Mouse (Mus musculus): ENCODE data around the gene Ccnq. TPM values are rescaled to one million over a fixed set of nuclear protein-coding genes. Genes with fewer than 3 reads are reported as not detected.

Ccnq gene
- polyA plus RNA-seq, 1 experiment, result 51.3 TPM

DNA sequence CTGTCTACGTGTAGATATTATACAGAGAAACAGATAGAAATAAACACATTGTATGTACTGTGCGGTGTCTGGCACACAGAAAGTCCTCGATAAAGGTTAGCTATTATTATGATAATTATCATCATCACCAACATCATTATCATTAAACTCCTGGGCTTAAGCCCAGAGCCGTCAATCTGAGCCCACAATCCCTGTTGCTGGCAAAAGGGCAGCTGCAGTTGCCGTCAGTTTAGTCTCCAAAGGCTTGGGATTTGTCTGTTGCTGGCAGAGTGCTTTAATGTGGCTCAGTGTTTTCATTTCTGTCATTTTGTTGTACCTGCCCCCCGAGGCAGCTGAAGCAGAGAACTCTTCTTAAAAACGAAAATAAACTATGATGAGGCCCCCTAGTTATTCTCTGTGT lies 9.6 kb downstream of the Ccnq start:
- Histone ChIP-seq H3K4me3 (replicated peaks) (no peak overlapping the region), H3K9me3 (0 out of 2 replicates have a peak, but pooled peaks cover 2% of the 10 kb centered on the region), H3K36me3 (replicated peaks; ENCODE audit: low read length) (peaks cover 17% of the 10 kb centered on the region), H3K27me3 (replicated peaks) (peaks cover 4% of the 10 kb centered on the region), H3K4me1 (peaks cover 24% of the 10 kb centered on the region)
- TF ChIP-seq GATA1 (IDR thresholded peaks at IDR 0.05; ENCODE audit: borderline replicate concordance, low read length), result no peak
- TF ChIP-seq FLI1 (IDR thresholded peaks at IDR 0.05; ENCODE audit: low read length), result no peak

DNA sequence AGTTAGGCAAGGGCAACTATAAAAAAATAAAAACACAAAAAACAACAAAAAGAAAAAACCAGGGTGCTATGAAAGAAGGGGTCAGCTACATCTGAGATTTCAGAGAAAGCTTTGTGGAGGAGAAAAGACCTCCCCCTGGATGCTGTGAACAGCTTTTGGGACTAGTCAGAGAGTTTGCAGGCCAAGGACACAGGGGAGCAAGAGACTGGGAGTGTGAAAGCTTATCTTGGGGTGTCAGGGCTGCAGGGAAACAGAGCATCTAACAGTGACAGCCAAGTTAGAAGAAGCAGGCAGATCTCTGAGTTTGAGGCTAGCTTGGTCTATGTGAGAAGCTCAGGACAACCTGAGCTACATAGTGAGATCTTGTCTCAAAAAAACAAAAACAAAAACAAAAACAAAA lies 12.2 kb downstream of the Ccnq start:
- peaks cover under 1% of the 10 kb centered on the region for H3K36me3 ChIP-seq (replicated peaks; ENCODE audit: low read length)
- H3K4me1 ChIP-seq, result peaks cover 14% of the 10 kb centered on the region; the same call in 1 of the 2 replicates
- 0 out of 2 replicates have a peak, but pooled peaks cover 2% of the 10 kb centered on the region for H3K9me3 ChIP-seq
- no peak for TF ChIP-seq FLI1 (IDR thresholded peaks at IDR 0.05; ENCODE audit: low read length)
- TF ChIP-seq GATA1 (IDR thresholded peaks at IDR 0.05; ENCODE audit: borderline replicate concordance, low read length), result no peak
- no peak overlapping the region for H3K4me3 ChIP-seq (replicated peaks)
- peaks cover 9% of the 10 kb centered on the region for H3K27me3 ChIP-seq (replicated peaks)

DNA sequence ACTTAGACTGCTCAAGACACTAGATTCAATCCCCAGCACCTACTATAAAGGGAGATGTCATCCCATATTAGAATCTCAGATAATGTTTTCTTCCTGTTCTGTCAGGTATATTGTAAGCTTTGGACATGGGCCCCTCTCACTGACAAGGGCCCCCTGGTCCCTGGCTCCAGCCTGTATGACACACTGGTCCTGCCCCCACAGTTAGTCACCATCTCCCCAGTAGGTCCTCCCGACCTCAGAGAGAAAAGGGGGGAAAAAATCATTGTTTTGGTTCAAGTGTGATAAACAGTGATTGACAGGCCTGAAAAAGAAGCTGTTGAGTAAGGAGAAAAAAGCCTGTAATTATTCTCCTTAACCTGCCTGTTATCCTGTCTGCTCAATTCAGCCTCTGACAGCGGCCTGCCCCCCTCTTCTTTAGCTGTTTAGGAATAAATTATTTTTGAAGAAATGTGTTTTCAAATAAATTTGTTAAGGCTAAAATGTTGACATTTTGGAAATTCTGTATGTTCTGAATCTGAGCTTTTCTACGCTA lies 14.6 kb downstream of the Ccnq start:
- TF ChIP-seq GATA1 (IDR thresholded peaks at IDR 0.05; ENCODE audit: borderline replicate concordance, low read length) (no peak), FLI1 (IDR thresholded peaks at IDR 0.05; ENCODE audit: low read length) (no peak)
- Histone ChIP-seq H3K9me3 (0 out of 2 replicates have a peak, but pooled peaks cover 2% of the 10 kb centered on the region), H3K4me3 (replicated peaks) (no peak overlapping the region), H3K4me1 (peaks cover 13% of the 10 kb centered on the region; the same call in 1 of the 2 replicates), H3K27me3 (replicated peaks) (peaks cover 13% of the 10 kb centered on the region), H3K36me3 (replicated peaks; ENCODE audit: low read length) (no peaks in the 10 kb centered on the region)

DNA sequence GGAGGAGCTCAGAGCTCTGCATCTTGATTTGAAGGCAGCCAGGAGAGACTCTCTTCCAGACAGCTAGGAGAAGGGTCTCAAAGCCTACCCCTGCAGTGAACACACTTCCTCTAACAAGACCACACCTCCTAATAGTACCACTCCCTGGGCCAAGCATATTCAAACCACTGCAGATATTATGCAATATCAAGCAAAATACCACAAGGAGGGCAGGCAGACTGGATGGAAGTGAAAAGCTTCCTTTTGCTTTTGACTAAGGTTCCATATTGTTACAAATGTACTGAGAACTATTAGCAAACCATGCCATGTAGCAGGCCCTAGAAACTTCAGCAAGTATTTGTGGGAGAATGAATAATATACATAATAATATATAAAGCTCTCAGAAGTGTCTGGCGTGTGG lies 16.4 kb downstream of the Ccnq start:
- peaks cover 16% of the 10 kb centered on the region; the same call in 1 of the 2 replicates for H3K4me1 ChIP-seq
- peaks cover 11% of the 10 kb centered on the region for H3K27me3 ChIP-seq (replicated peaks)
- no peak overlapping the region for H3K4me3 ChIP-seq (replicated peaks)
- no peaks in the 10 kb centered on the region for H3K36me3 ChIP-seq (replicated peaks; ENCODE audit: low read length)
- no peaks in the 10 kb centered on the region for H3K9me3 ChIP-seq
- TF ChIP-seq GATA1 (IDR thresholded peaks at IDR 0.05; ENCODE audit: borderline replicate concordance, low read length) (no peak), FLI1 (IDR thresholded peaks at IDR 0.05; ENCODE audit: low read length) (no peak)

DNA sequence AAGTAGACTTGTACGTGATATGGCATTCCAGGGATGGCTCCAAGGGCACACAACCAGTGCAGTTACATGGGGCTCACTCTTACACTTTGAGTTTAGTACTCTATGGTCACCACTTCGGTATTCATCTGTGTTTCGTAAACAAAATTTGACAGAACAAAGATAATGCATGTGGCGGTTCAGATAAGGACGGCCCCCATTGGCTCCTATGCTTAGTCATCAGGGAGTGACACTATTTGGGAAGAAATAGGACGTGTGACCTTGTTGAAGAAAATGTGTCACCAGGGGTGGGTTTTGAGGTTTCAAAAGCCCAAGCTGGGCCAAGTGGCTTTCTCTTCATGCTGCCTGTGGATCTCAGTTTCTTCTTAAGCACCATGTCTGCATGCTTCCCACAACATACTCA lies 18.9 kb downstream of the Ccnq start:
- Histone ChIP-seq H3K4me1 (peaks cover 9% of the 10 kb centered on the region; the same call in 1 of the 2 replicates), H3K27me3 (replicated peaks) (peaks cover 14% of the 10 kb centered on the region), H3K9me3 (no peaks in the 10 kb centered on the region), H3K4me3 (replicated peaks) (no peak overlapping the region), H3K36me3 (replicated peaks; ENCODE audit: low read length) (no peaks in the 10 kb centered on the region)
- TF ChIP-seq GATA1 (IDR thresholded peaks at IDR 0.05; ENCODE audit: borderline replicate concordance, low read length) (no peak), FLI1 (IDR thresholded peaks at IDR 0.05; ENCODE audit: low read length) (no peak)

DNA sequence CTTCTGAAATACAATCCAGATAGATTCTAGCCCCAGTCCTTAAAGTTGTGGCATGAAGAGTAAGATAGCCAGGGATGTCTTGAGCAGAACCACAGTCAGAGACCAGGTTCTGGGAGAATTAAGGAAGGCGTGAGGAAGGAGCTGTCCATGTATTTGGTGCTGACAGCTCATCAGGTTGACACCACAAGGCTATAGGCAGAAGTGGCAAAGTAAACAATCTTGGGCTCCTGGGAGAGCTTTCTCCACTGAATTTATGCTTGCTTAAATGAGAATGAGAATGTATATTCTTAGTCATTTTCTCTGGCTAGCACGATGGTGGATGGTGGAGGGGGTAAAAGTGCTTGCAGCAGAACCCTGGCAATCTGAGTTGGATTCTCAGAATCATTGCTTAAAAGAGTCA lies 20.6 kb downstream of the Ccnq start:
- no peaks in the 10 kb centered on the region for H3K36me3 ChIP-seq (replicated peaks; ENCODE audit: low read length)
- peaks cover 22% of the 10 kb centered on the region for H3K27me3 ChIP-seq (replicated peaks)
- peaks cover 9% of the 10 kb centered on the region; the same call in 1 of the 2 replicates for H3K4me1 ChIP-seq
- no peaks in the 10 kb centered on the region for H3K9me3 ChIP-seq
- TF ChIP-seq GATA1 (IDR thresholded peaks at IDR 0.05; ENCODE audit: borderline replicate concordance, low read length), result no peak
- no peak for TF ChIP-seq FLI1 (IDR thresholded peaks at IDR 0.05; ENCODE audit: low read length)
- no peak overlapping the region for H3K4me3 ChIP-seq (replicated peaks)

DNA sequence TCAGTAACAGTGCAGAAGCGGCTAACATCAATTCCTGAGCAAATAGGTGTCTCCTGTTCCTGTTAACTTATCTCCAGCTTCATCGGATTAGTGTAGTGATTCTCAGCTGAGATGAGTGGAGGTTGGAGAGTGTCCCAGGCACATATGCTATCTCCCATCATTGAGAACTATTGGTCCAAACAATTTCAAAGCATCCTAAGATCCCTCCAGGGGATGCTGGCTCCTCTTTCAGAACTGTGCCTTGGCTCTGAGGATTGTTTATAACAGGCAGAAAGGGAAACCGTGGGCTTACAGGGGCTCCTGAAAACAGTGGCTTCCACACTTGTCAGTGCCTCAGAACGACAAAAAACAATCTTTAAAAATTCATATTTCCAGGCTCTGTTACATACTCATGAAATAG lies 23.5 kb downstream of the Ccnq start:
- no peaks in the 10 kb centered on the region for H3K9me3 ChIP-seq
- H3K4me1 ChIP-seq, result peaks cover 9% of the 10 kb centered on the region; the same call in 1 of the 2 replicates
- H3K4me3 ChIP-seq (replicated peaks), result no peak overlapping the region
- H3K27me3 ChIP-seq (replicated peaks), result peaks cover 27% of the 10 kb centered on the region
- no peak for TF ChIP-seq FLI1 (IDR thresholded peaks at IDR 0.05; ENCODE audit: low read length)
- no peak for TF ChIP-seq GATA1 (IDR thresholded peaks at IDR 0.05; ENCODE audit: borderline replicate concordance, low read length)
- no peaks in the 10 kb centered on the region for H3K36me3 ChIP-seq (replicated peaks; ENCODE audit: low read length)

DNA sequence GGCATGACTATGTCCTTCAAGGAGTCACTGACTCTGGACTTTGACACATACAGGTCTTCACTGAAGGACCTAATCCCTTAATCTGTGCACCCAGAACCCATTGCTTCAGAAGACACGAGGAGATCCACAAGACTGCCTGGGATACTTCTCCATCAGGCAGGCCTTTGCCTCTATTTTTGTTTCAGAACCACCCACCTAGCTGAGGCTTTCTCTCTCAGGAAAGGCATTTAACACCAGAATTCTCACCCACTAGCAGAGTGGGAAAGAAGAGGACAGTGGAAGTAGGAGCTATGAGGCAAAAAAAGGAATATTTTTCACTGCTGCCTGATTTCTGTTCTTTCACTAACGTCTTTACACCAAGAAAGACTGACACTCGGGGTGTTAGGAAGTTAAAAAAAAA lies 25.2 kb downstream of the Ccnq start:
- H3K36me3 ChIP-seq (replicated peaks; ENCODE audit: low read length), result no peaks in the 10 kb centered on the region
- peaks cover 3% of the 10 kb centered on the region; the same call in 1 of the 2 replicates for H3K4me1 ChIP-seq
- no peak overlapping the region for H3K4me3 ChIP-seq (replicated peaks)
- TF ChIP-seq FLI1 (IDR thresholded peaks at IDR 0.05; ENCODE audit: low read length), result no peak
- no peak for TF ChIP-seq GATA1 (IDR thresholded peaks at IDR 0.05; ENCODE audit: borderline replicate concordance, low read length)
- no peaks in the 10 kb centered on the region for H3K9me3 ChIP-seq
- peaks cover 27% of the 10 kb centered on the region for H3K27me3 ChIP-seq (replicated peaks)

DNA sequence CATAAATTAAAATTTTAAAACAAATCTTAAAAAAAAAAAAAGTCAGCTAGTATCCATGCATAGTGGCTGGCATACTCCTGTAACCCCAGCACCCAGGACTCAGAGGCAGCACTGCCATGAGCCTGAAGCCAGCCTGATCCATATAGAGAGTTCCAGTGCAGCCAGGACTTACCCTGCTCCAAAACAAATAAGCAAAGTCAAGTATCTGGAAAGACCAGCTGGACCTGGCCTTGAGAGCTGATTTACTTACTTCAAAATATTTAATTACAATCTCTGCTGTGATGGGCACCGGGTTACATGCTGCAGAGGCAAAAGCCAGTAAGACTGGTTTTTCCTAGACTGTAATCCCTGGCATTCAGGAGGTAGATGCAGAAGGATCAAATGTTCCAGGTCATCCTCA lies 26.7 kb downstream of the Ccnq start:
- H3K27me3 ChIP-seq (replicated peaks), result peaks cover 27% of the 10 kb centered on the region
- no peak overlapping the region for H3K4me3 ChIP-seq (replicated peaks)
- no peaks in the 10 kb centered on the region for H3K9me3 ChIP-seq
- no peaks in the 10 kb centered on the region; the same call in 1 of the 2 replicates for H3K4me1 ChIP-seq
- H3K36me3 ChIP-seq (replicated peaks; ENCODE audit: low read length), result no peaks in the 10 kb centered on the region
- TF ChIP-seq FLI1 (IDR thresholded peaks at IDR 0.05; ENCODE audit: low read length) (no peak), GATA1 (IDR thresholded peaks at IDR 0.05; ENCODE audit: borderline replicate concordance, low read length) (no peak)

DNA sequence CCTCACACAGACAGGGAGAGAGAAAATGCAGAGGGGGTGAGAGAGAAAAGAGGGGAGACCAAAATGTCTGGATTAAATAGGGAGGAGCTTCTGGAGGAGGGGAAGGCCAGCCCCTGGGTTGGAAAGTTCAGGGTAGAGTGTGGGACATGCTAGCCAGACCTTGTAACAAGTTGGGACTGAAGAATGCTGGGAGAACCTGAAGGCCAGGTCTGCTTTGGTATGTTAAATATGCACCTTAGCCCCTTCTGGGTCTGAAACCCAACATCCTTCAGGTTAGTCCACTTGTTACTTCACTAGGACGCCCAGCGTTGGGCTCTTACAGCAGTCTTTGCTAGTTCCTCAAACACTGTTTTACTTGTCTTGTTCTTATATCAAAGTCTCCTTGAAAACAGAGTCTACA lies 30.1 kb downstream of the Ccnq start:
- Histone ChIP-seq H3K4me1 (no peaks in the 10 kb centered on the region), H3K27me3 (replicated peaks) (peaks cover 16% of the 10 kb centered on the region), H3K4me3 (replicated peaks) (no peak overlapping the region), H3K9me3 (no peaks in the 10 kb centered on the region), H3K36me3 (replicated peaks; ENCODE audit: low read length) (no peaks in the 10 kb centered on the region)
- no peak for TF ChIP-seq GATA1 (IDR thresholded peaks at IDR 0.05; ENCODE audit: borderline replicate concordance, low read length)
- TF ChIP-seq FLI1 (IDR thresholded peaks at IDR 0.05; ENCODE audit: low read length), result no peak
